Mouse (Mus musculus) kidney, postnatal 0 days (tissue): ENCODE data around the gene Pde2a. TPM values are rescaled to one million over a fixed set of nuclear protein-coding genes. Genes with fewer than 3 reads are reported as not detected.

Experiments used
- ATAC-seq: fragments of 200-750 bp; cut with Nextera tagmentation; replicated peaks from 2 replicates; pipeline ENCODE4 v1.8.0; 2017; ENCODE audit warnings: low read depth, moderate number of reproducible peaks, moderate TSS enrichment, moderate library complexity; ENCODE audit not compliant: low FRiP score
- DNase-seq: peaks from one replicate; pipeline ENCODE4 v3.0.0-alpha.2; 2016; ENCODE audit warnings: low spot score
- H3K27ac ChIP-seq: fragments of 300-500 bp; sonication (generic); 2 replicates; pipeline ENCODE4 v1.5.1; 2014; ENCODE audit warnings: mild to moderate bottlenecking
- H3K27me3 ChIP-seq: fragments of 300-500 bp; sonication (generic); 2 replicates; pipeline ENCODE4 v1.6.1; 2014; ENCODE audit warnings: low read length, mixed read lengths; ENCODE audit not compliant: insufficient read depth
- H3K36me3 ChIP-seq: fragments of 300-500 bp; sonication (generic); 2 replicates; pipeline ENCODE4 v1.6.1; 2014; ENCODE audit warnings: low read length, mixed read lengths; ENCODE audit not compliant: insufficient read depth
- H3K4me1 ChIP-seq: fragments of 300-500 bp; sonication (generic); replicated peaks from 2 replicates; pipeline ENCODE4 v1.6.1; 2014; ENCODE audit warnings: antibody characterized with exemption, low read length, mixed read lengths; ENCODE audit not compliant: insufficient read depth
- H3K4me2 ChIP-seq: fragments of 300-500 bp; sonication (generic); 2 replicates; pipeline ENCODE4 v1.6.1; 2014; ENCODE audit warnings: mild to moderate bottlenecking, low read length, moderate library complexity, mixed read lengths
- H3K4me3 ChIP-seq: fragments of 300-500 bp; sonication (generic); replicated peaks from 2 replicates; pipeline ENCODE4 v1.5.1; 2014; ENCODE audit warnings: low read depth, low read length
- H3K9ac ChIP-seq: fragments of 300-500 bp; sonication (generic); 2 replicates; pipeline ENCODE4 v1.6.1; 2014; ENCODE audit warnings: low read depth, low read length
- H3K9me3 ChIP-seq: fragments of 300-500 bp; sonication (generic); replicated peaks from 2 replicates; pipeline ENCODE4 v1.6.1; 2016; ENCODE audit warnings: low read length, inconsistent platforms, mixed read lengths
- CTCF ChIP-seq: IDR thresholded peaks from 2 replicates; pipeline ENCODE4 v1.5.1; 2016; ENCODE audit warnings: antibody characterized with exemption, low read depth, mild to moderate bottlenecking, moderate library complexity
- WGBS: fragments of 180-500 bp; shearing (Covaris S2); extraction: QIAGEN DNeasy Blood & Tissue Kit; methylation state at CpG from one replicate; pipeline ENCODE4 v1.1.7; 2014; 5-methylcytosine and 5-hydroxymethylcytosine counted together
- polyA plus RNA-seq: library from polyadenylated mRNA; unstranded; fragments of >200 nt; fragmentation: Nextera tagmentation; extraction: Ambion mirVana; gene quantifications from 2 replicates; pipeline ENCODE4 v1.2.1, GENCODE M21; 2015

The Pde2a gene
- polyA plus RNA-seq, 1 experiment from 2014 or later, result 21.0 TPM

GRCm38 (mm10) chr7:101412796-101413195 lies 8.7 kb upstream of the Pde2a start:
- Histone ChIP-seq H3K36me3 (peaks cover 26% of the 10 kb centered on the region; the same call in 1 of the 2 replicates), H3K27ac (no peak overlapping the region), H3K4me2 (no peak overlapping the region), H3K4me1 (peaks cover 6% of the 10 kb centered on the region; the same call in 1 of the 2 replicates), H3K4me3 (no peak overlapping the region), H3K9me3 (no peaks in the 10 kb centered on the region), H3K27me3 (no peaks in the 10 kb centered on the region), H3K9ac (no peak overlapping the region)
- ATAC-seq (peak; percentile 8; the same call in 1 of the 2 replicates), DNase-seq (peak; percentile 93)
- TF ChIP-seq CTCF, result peak; percentile 100

GRCm38 (mm10) chr7:101414209-101414608 lies 7.3 kb upstream of the Pde2a start:
- Histone ChIP-seq H3K9ac (no peak overlapping the region), H3K4me1 (peaks cover 6% of the 10 kb centered on the region; the same call in 1 of the 2 replicates), H3K36me3 (0 out of 2 replicates have a peak, but pooled peaks cover 12% of the 10 kb centered on the region), H3K9me3 (no peaks in the 10 kb centered on the region), H3K27ac (no peak overlapping the region), H3K4me2 (no peak overlapping the region), H3K27me3 (no peaks in the 10 kb centered on the region), H3K4me3 (no peak overlapping the region)
- DNase-seq (no peak), ATAC-seq (no peak)
- WGBS, result 41% methylated on average over 4 of the region's 4 CpGs
- no peak for TF ChIP-seq CTCF

- Histone ChIP-seq H3K4me1 (peaks cover 6% of the 10 kb centered on the region; the same call in 1 of the 2 replicates), H3K36me3 (0 out of 2 replicates have a peak, but pooled peaks cover 10% of the 10 kb centered on the region), H3K27ac (peak overlapping the region; percentile 31; the same call in 1 of the 2 replicates), H3K9me3 (no peaks in the 10 kb centered on the region), H3K4me2 (no peak overlapping the region), H3K27me3 (no peaks in the 10 kb centered on the region), H3K4me3 (no peak overlapping the region), H3K9ac (no peak overlapping the region)
- ATAC-seq (peak; percentile 25; the same call in 1 of the 2 replicates), DNase-seq (peak; percentile 47)
- 20% methylated on average over 7 of the region's 7 CpGs for WGBS
- TF ChIP-seq CTCF, result no peak
Measured at GRCm38 (mm10) chr7:101414661-101415511, 6.6 kb upstream of the Pde2a start.

GRCm38 (mm10) chr7:101415512-101416100 lies 5.9 kb upstream of the Pde2a start:
- ATAC-seq (0 out of 2 replicates have a peak, but pooled peaks have one; percentile 6), DNase-seq (no peak)
- no peak for TF ChIP-seq CTCF
- Histone ChIP-seq H3K9ac (no peak overlapping the region), H3K4me1 (peaks cover 6% of the 10 kb centered on the region; the same call in 1 of the 2 replicates), H3K4me2 (no peak overlapping the region), H3K4me3 (no peak overlapping the region), H3K27ac (no peak overlapping the region), H3K27me3 (no peaks in the 10 kb centered on the region), H3K9me3 (no peaks in the 10 kb centered on the region), H3K36me3 (0 out of 2 replicates have a peak, but pooled peaks cover 10% of the 10 kb centered on the region)
- 26% methylated on average over 7 of the region's 8 CpGs for WGBS

- H3K9me3 ChIP-seq, result no peaks in the 10 kb centered on the region
- H3K36me3 ChIP-seq, result 0 out of 2 replicates have a peak, but pooled peaks cover 7% of the 10 kb centered on the region
- DNase-seq (no peak), ATAC-seq (no peak)
- peaks cover 6% of the 10 kb centered on the region; the same call in 1 of the 2 replicates for H3K4me1 ChIP-seq
- no peak for TF ChIP-seq CTCF
- H3K27me3 ChIP-seq, result no peaks in the 10 kb centered on the region
- H3K9ac ChIP-seq, result no peak overlapping the region
- no peak overlapping the region for H3K4me3 ChIP-seq
- H3K27ac ChIP-seq, result no peak overlapping the region
- 42% methylated on average over 5 of the region's 5 CpGs for WGBS
- H3K4me2 ChIP-seq, result no peak overlapping the region
Measured at GRCm38 (mm10) chr7:101416391-101416790, 5.1 kb upstream of the Pde2a start.

- DNase-seq (peak; percentile 54), ATAC-seq (no peak)
- Histone ChIP-seq H3K9ac (no peak overlapping the region), H3K27ac (no peak overlapping the region), H3K9me3 (no peaks in the 10 kb centered on the region), H3K4me3 (no peak overlapping the region), H3K27me3 (no peaks in the 10 kb centered on the region), H3K36me3 (no peaks in the 10 kb centered on the region), H3K4me1 (peaks cover 6% of the 10 kb centered on the region; the same call in 1 of the 2 replicates), H3K4me2 (no peak overlapping the region)
- TF ChIP-seq CTCF, result no peak
- WGBS, result 4% methylated on average over 27 of the region's 27 CpGs
Measured at GRCm38 (mm10) chr7:101419013-101419770, 2.3 kb upstream of the Pde2a start.
